Mouse (Mus musculus): ENCODE data around the gene Scgb2b15.
"Not testable (repeated sequence)": the region's sequence is repeated elsewhere in the genome, so short reads cannot be mapped to it uniquely, and the experiment has no call there.

Gene Scgb2b15

GRCm38 (mm10) chr7:32829562-32829961 lies at the start of gene Scgb2b15:
Gene Scgb2b15, minus strand, starts transcription at chr7:32829662.
- not testable (repeated sequence) for DNase-seq (ENCODE audit: low spot score in 2 of 2)

- DNase-seq (ENCODE audit: low spot score in 2 of 2), result not testable (repeated sequence)
Measured at GRCm38 (mm10) chr7:32836254-32836653, 6.8 kb upstream of the Scgb2b15 start, which contains the start of gene Scgb1b15. Gene Scgb1b15, plus strand, starts transcription at chr7:32836554.

All from frontal cortex, postnatal 10 days (tissue).